Mouse (Mus musculus): ENCODE results near the gene Cep41. TPM values are rescaled to one million over a fixed set of nuclear protein-coding genes. Genes with fewer than 3 reads are reported as not detected.

The Cep41 gene
- polyA plus RNA-seq, 1 experiment from 2014 or later = 24.5 TPM

- no peaks in the 10 kb centered on the region for H3K9me3 ChIP-seq (ENCODE audit: control insufficient read depth, low read length)
- ATAC-seq (ENCODE audit: low FRiP score) (no peak), DNase-seq (ENCODE audit: low spot score, missing footprints) (no peak)
- no peak overlapping the region for H3K4me3 ChIP-seq (ENCODE audit: low read depth, low read length)
- H3K9ac ChIP-seq (ENCODE audit: low read length) = no peak overlapping the region
- 80% methylated on average over 7 of the region's 7 CpGs for WGBS
- H3K4me2 ChIP-seq = no peak overlapping the region
- H3K36me3 ChIP-seq (ENCODE audit: control insufficient read depth, insufficient read depth, low read length) = no peaks in the 10 kb centered on the region
- H3K4me1 ChIP-seq (ENCODE audit: control insufficient read depth, insufficient read depth, low read length) = peaks cover 16% of the 10 kb centered on the region
- H3K27ac ChIP-seq (ENCODE audit: low read depth, low read length) = no peak overlapping the region
- no peaks in the 10 kb centered on the region for H3K27me3 ChIP-seq (ENCODE audit: control insufficient read depth, insufficient read depth, low read length)
Observed at GRCm38 (mm10) chr6:30680442-30680841, 13.1 kb downstream of the Cep41 start.

- no peak for DNase-seq (ENCODE audit: low spot score, missing footprints)
- no peak for ATAC-seq (ENCODE audit: low FRiP score)
- H3K9ac ChIP-seq (ENCODE audit: low read length) = no peak overlapping the region
- H3K4me2 ChIP-seq = no peak overlapping the region
- peaks cover 25% of the 10 kb centered on the region for H3K4me1 ChIP-seq (ENCODE audit: control insufficient read depth, insufficient read depth, low read length)
- no peak overlapping the region for H3K4me3 ChIP-seq (ENCODE audit: low read depth, low read length)
- no peaks in the 10 kb centered on the region for H3K27me3 ChIP-seq (ENCODE audit: control insufficient read depth, insufficient read depth, low read length)
- WGBS = 76% methylated on average over 5 of the region's 5 CpGs
- H3K27ac ChIP-seq (ENCODE audit: low read depth, low read length) = no peak overlapping the region
- H3K9me3 ChIP-seq (ENCODE audit: control insufficient read depth, low read length) = no peaks in the 10 kb centered on the region
- no peaks in the 10 kb centered on the region for H3K36me3 ChIP-seq (ENCODE audit: control insufficient read depth, insufficient read depth, low read length)
Observed at GRCm38 (mm10) chr6:30679567-30679966, 14.0 kb downstream of the Cep41 start.

GRCm38 (mm10) chr6:30678482-30678881 lies 15.1 kb downstream of the Cep41 start:
- WGBS = 53% methylated on average over 6 of the region's 6 CpGs
- Histone ChIP-seq H3K9ac (ENCODE audit: low read length) (peak overlapping the region; percentile 24; the same call in 1 of the 2 replicates), H3K36me3 (ENCODE audit: control insufficient read depth, insufficient read depth, low read length) (no peaks in the 10 kb centered on the region), H3K9me3 (ENCODE audit: control insufficient read depth, low read length) (no peaks in the 10 kb centered on the region), H3K27me3 (ENCODE audit: control insufficient read depth, insufficient read depth, low read length) (no peaks in the 10 kb centered on the region), H3K4me2 (no peak overlapping the region), H3K4me3 (ENCODE audit: low read depth, low read length) (no peak overlapping the region), H3K4me1 (ENCODE audit: control insufficient read depth, insufficient read depth, low read length) (peaks cover 33% of the 10 kb centered on the region), H3K27ac (ENCODE audit: low read depth, low read length) (no peak overlapping the region; the same call in 1 of the 2 replicates)
- ATAC-seq (ENCODE audit: low FRiP score) = peak; percentile 72; the same call in 1 of the 2 replicates
- no peak for DNase-seq (ENCODE audit: low spot score, missing footprints)

- no peak for ATAC-seq (ENCODE audit: low FRiP score)
- 71% methylated on average over 9 of the region's 9 CpGs for WGBS
- Histone ChIP-seq H3K36me3 (ENCODE audit: control insufficient read depth, insufficient read depth, low read length) (no peaks in the 10 kb centered on the region), H3K27ac (ENCODE audit: low read depth, low read length) (no peak overlapping the region), H3K4me2 (no peak overlapping the region), H3K9me3 (ENCODE audit: control insufficient read depth, low read length) (no peaks in the 10 kb centered on the region), H3K4me3 (ENCODE audit: low read depth, low read length) (no peak overlapping the region), H3K27me3 (ENCODE audit: control insufficient read depth, insufficient read depth, low read length) (no peaks in the 10 kb centered on the region), H3K9ac (ENCODE audit: low read length) (no peak overlapping the region), H3K4me1 (ENCODE audit: control insufficient read depth, insufficient read depth, low read length) (peaks cover 33% of the 10 kb centered on the region)
- no peak for DNase-seq (ENCODE audit: low spot score, missing footprints)
Observed at GRCm38 (mm10) chr6:30677591-30677990, 16.0 kb downstream of the Cep41 start.

GRCm38 (mm10) chr6:30676506-30676905 lies 17.0 kb downstream of the Cep41 start:
- H3K9me3 ChIP-seq (ENCODE audit: control insufficient read depth, low read length) = no peaks in the 10 kb centered on the region
- H3K4me2 ChIP-seq = no peak overlapping the region
- H3K4me3 ChIP-seq (ENCODE audit: low read depth, low read length) = no peak overlapping the region
- no peaks in the 10 kb centered on the region for H3K36me3 ChIP-seq (ENCODE audit: control insufficient read depth, insufficient read depth, low read length)
- H3K27ac ChIP-seq (ENCODE audit: low read depth, low read length) = no peak overlapping the region
- no peak overlapping the region for H3K9ac ChIP-seq (ENCODE audit: low read length)
- ATAC-seq (ENCODE audit: low FRiP score) (no peak), DNase-seq (ENCODE audit: low spot score, missing footprints) (no peak)
- H3K27me3 ChIP-seq (ENCODE audit: control insufficient read depth, insufficient read depth, low read length) = no peaks in the 10 kb centered on the region
- H3K4me1 ChIP-seq (ENCODE audit: control insufficient read depth, insufficient read depth, low read length) = peaks cover 33% of the 10 kb centered on the region
- 90% methylated on average over 6 of the region's 6 CpGs for WGBS

- Histone ChIP-seq H3K27me3 (ENCODE audit: control insufficient read depth, insufficient read depth, low read length) (no peaks in the 10 kb centered on the region), H3K9ac (ENCODE audit: low read length) (peak overlapping the region; percentile 49), H3K4me3 (ENCODE audit: low read depth, low read length) (no peak overlapping the region), H3K4me2 (peak overlapping the region; percentile 17; the same call in 1 of the 2 replicates), H3K4me1 (ENCODE audit: control insufficient read depth, insufficient read depth, low read length) (peaks cover 33% of the 10 kb centered on the region), H3K36me3 (ENCODE audit: control insufficient read depth, insufficient read depth, low read length) (no peaks in the 10 kb centered on the region), H3K27ac (ENCODE audit: low read depth, low read length) (peak overlapping the region; percentile 57), H3K9me3 (ENCODE audit: control insufficient read depth, low read length) (no peaks in the 10 kb centered on the region)
- ATAC-seq (ENCODE audit: low FRiP score) = peak; percentile 76
- 12% methylated on average over 11 of the region's 11 CpGs for WGBS
- peak; percentile 92 for DNase-seq (ENCODE audit: low spot score, missing footprints)
Observed at GRCm38 (mm10) chr6:30675281-30675771, 18.2 kb downstream of the Cep41 start.

GRCm38 (mm10) chr6:30674714-30675280 lies 18.8 kb downstream of the Cep41 start:
- Histone ChIP-seq H3K4me1 (ENCODE audit: control insufficient read depth, insufficient read depth, low read length) (peaks cover 33% of the 10 kb centered on the region), H3K4me3 (ENCODE audit: low read depth, low read length) (no peak overlapping the region), H3K9me3 (ENCODE audit: control insufficient read depth, low read length) (no peaks in the 10 kb centered on the region), H3K36me3 (ENCODE audit: control insufficient read depth, insufficient read depth, low read length) (no peaks in the 10 kb centered on the region), H3K27ac (ENCODE audit: low read depth, low read length) (peak overlapping the region; percentile 57), H3K9ac (ENCODE audit: low read length) (no peak overlapping the region; the same call in 1 of the 2 replicates), H3K4me2 (peak overlapping the region; percentile 5; the same call in 1 of the 2 replicates), H3K27me3 (ENCODE audit: control insufficient read depth, insufficient read depth, low read length) (no peaks in the 10 kb centered on the region)
- 49% methylated on average over 9 of the region's 9 CpGs for WGBS
- ATAC-seq (ENCODE audit: low FRiP score) (peak; percentile 21; the same call in 1 of the 2 replicates), DNase-seq (ENCODE audit: low spot score, missing footprints) (peak; percentile 90)

- Histone ChIP-seq H3K9ac (ENCODE audit: low read length) (0 out of 2 replicates have a peak overlapping the region, but pooled peaks have one; percentile 2), H3K4me2 (no peak overlapping the region), H3K4me3 (ENCODE audit: low read depth, low read length) (no peak overlapping the region), H3K4me1 (ENCODE audit: control insufficient read depth, insufficient read depth, low read length) (peaks cover 31% of the 10 kb centered on the region), H3K27me3 (ENCODE audit: control insufficient read depth, insufficient read depth, low read length) (no peaks in the 10 kb centered on the region), H3K27ac (ENCODE audit: low read depth, low read length) (peak overlapping the region; percentile 42; the same call in 1 of the 2 replicates), H3K36me3 (ENCODE audit: control insufficient read depth, insufficient read depth, low read length) (no peaks in the 10 kb centered on the region), H3K9me3 (ENCODE audit: control insufficient read depth, low read length) (no peaks in the 10 kb centered on the region)
- WGBS = 46% methylated on average over 14 of the region's 14 CpGs
- DNase-seq (ENCODE audit: low spot score, missing footprints) (no peak), ATAC-seq (ENCODE audit: low FRiP score) (no peak)
Observed at GRCm38 (mm10) chr6:30673764-30674561, 19.6 kb downstream of the Cep41 start.

- WGBS = 86% methylated on average over 5 of the region's 5 CpGs
- H3K9me3 ChIP-seq (ENCODE audit: control insufficient read depth, low read length) = no peaks in the 10 kb centered on the region
- no peak overlapping the region for H3K27ac ChIP-seq (ENCODE audit: low read depth, low read length)
- H3K27me3 ChIP-seq (ENCODE audit: control insufficient read depth, insufficient read depth, low read length) = no peaks in the 10 kb centered on the region
- no peaks in the 10 kb centered on the region for H3K36me3 ChIP-seq (ENCODE audit: control insufficient read depth, insufficient read depth, low read length)
- H3K4me3 ChIP-seq (ENCODE audit: low read depth, low read length) = no peak overlapping the region
- H3K4me2 ChIP-seq = no peak overlapping the region
- ATAC-seq (ENCODE audit: low FRiP score) (no peak), DNase-seq (ENCODE audit: low spot score, missing footprints) (no peak)
- H3K9ac ChIP-seq (ENCODE audit: low read length) = no peak overlapping the region
- H3K4me1 ChIP-seq (ENCODE audit: control insufficient read depth, insufficient read depth, low read length) = peaks cover 29% of the 10 kb centered on the region
Observed at GRCm38 (mm10) chr6:30671696-30672095, 21.9 kb downstream of the Cep41 start.
